Mouse (Mus musculus): ENCODE measurements around the gene Ifi208.
"Not testable (repeated sequence)": the region's sequence is repeated elsewhere in the genome, so short reads cannot be mapped to it uniquely, and the experiment has no call there.

The Ifi208 gene

DNA sequence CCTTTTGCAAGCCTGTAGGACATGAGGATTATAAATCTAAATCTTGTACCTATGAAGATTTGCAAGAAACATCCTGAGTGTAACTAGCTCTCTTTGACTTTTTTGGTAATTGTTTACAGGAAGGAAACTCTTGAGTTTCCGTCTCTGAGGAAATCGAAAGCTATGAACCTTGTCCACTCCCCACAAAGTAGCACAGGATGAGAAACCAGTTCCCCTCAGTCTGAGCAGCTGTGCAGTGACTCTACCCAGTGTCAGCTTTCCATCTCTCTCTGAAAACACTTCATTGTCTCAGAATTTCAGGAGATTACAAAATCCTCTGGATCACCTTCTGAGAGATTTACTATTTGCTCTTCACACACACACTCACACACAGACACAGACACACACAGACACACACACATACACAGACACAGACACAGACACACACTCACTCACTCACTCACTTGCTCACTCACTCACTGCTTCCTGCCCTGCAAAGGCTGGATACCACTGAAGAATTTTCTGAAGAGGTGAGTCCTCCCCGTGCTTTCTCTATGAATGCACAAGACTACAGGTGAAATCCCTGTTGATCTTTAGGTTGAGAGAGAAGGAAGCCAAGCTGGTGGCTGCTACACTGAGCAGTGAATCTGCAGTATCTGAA is at the start of gene Ifi208:
TSS of gene Ifi208 (plus strand) at position 218 of the 640 bp plus-strand sequence.
- in situ Hi-C loops (cut with MseI, MboI): not testable (repeated sequence)

DNA sequence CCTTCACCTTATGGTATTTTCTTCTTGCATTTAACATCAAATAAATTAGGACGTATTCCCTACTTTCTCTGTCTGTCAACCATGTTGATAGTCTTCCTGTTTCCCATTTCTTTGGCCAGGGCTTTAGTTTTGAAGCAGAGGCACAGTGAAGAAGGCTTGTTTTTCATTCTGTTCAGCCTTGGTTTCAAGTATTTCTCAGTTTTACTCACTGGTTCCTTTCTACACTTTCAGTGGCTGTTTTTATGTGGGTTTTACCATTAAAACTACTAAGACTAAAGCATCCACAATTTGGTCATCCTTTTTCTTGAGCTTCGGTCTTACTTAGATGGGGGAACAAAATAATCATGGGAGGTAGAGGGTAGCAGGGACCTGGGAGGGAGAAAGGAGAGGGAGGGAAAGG is 49.4 kb upstream of the Ifi208 start:
- in situ Hi-C loops (cut with MseI, MboI): no loop called here

DNA sequence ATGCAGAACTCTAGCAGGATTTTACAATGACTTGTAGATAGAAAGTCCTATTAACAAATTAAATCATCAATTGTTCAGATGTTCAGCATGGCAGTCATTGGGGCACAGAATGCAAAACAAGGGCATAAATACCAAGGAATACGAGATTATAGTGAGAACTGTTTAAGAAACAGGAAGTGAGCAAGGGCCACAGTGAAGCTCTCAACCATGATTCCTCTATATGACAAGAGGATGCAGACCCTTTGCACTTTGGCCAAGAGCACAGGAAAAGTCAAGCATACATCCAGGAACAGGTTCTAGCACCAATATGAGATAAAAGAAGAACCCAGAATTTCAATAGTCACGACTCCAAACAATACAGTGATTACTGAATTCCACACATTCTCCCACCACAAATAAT is 46.8 kb upstream of the Ifi208 start:
- in situ Hi-C loops (cut with MseI, MboI): no loop called here

DNA sequence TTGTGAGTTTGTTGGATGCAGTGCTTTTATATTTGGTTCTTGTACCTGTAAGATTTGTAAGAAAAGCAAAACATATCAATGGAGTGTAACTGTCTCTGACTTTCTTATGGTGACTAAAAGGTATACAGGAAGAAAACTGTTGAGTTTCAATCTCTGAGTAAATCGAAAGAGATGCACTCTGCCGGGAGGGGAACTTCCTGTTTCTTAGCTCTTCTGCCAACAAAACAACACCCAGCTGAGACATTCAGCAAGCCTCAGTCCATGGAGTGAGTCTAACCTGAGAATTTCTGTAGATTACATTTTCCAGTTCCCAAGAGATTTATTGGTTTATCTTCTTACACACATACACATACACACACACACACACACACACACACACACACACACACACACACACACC is 42.9 kb upstream of the Ifi208 start, which contains the start of gene Ifi209:
TSS of gene Ifi209 (plus strand) at position 296 of the 400 bp plus-strand sequence.
- in situ Hi-C loops (cut with MseI, MboI): not testable (repeated sequence)

DNA sequence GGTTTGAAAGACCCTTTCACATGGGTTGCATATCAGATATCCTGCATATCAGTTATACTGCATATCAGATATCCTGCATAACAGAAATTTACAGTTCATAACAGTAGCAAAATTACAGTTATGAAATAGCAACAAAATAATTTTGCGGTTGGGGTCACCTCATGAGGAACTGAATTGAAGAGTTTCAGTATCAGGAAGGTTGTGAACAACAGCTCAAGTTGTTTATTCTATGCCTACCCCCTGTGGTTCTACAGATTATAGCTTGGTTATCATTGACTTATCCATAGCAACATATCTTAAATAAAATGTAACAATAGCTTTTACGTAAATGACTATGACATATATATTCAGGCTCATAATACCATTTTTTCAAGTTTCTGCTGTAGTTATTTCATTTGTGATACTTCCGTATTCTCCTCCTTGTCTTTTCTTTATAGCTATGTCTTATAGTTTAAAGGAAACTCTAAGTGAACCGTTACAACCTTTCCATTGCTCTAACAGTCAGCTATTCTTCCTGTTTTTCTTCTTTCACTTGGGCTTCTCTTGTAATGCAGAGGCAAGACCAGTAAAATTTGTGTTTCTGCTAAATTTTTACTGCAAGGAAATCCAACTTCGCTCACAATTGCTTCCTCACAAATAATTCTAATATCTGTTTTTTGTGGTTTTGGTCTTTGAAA is 39.4 kb upstream of the Ifi208 start:
- in situ Hi-C loops (cut with MseI, MboI): no loop called here

DNA sequence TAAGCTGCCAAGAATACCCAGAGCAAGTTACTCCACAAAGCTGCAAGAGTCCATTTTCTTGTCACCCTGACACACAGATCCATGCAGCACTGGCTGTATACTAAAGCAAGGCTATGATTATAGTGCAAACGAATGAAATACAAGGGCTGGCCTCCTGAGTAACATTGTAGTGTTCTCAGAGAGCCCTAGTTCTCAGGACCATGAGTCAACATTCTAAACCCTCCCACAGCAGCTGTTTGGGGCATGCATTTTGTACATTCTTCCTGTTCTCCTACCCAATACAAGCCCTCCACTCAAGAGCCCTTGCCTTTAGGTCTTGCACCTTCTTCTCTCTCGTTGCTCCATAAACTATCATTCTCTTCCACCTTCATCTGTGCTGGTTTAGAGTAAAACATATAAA is 28.1 kb upstream of the Ifi208 start:
- in situ Hi-C loops (cut with MseI, MboI): no loop called here

DNA sequence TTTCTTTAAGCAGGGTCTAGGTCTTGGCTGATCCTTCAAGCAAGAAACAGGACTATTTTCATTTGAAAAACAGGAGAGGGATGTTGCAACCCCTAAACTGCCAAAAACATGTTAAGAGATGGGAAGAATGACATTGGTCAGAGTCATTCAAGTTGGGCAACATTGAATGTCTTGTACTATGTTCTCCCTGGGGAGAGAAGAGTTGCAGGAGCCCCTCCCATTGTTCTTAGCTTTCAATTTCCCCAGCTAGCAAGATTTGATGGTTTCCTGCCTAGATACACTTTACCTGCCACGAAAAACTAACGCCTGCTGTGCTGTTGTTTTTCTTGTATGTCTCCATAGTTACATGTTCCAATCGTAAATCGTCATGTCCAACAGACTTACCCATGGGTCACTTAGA is 15.5 kb upstream of the Ifi208 start:
- in situ Hi-C loops (cut with MseI, MboI): no loop called here

DNA sequence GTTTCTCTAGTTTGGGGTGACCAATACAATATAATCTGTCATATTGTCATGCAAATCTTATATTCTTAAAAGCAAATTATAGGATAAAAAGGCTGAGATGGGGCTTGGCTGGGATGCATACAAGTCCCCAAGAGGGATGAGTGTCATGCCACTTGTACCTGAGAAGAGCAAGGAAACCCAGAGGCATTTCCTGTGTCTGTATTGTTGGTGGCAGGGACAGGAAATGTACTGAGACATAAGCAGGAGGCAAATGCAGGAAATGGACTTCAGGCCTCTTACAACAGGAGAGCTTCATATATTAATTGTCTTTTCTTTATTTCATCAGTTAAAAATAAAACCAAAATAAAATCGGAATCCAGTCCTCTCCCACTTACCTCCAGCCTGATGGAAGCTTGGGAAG is 5.1 kb downstream of the Ifi208 start:
- in situ Hi-C loops (cut with MseI, MboI): not testable (repeated sequence)

DNA sequence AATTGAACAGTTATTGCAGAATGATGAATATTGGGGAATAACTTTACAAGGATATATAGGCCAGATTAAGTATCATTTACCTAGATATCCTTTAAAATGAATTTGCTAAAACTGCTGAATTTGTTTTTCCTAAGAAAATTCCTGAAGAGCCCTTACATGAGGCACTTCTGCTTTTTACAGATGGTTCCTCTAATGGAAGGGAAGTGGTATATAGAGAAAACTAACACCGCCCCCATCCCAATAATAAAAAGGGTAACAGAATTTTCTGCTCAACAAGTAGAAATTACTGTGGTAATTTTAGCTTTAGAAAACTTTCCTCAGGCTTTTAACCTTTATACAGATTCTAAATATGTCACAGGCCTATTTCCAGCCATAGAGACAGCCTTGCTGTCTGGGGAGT is 20.8 kb downstream of the Ifi208 start:
- in situ Hi-C loops (cut with MseI, MboI): no loop called here

DNA sequence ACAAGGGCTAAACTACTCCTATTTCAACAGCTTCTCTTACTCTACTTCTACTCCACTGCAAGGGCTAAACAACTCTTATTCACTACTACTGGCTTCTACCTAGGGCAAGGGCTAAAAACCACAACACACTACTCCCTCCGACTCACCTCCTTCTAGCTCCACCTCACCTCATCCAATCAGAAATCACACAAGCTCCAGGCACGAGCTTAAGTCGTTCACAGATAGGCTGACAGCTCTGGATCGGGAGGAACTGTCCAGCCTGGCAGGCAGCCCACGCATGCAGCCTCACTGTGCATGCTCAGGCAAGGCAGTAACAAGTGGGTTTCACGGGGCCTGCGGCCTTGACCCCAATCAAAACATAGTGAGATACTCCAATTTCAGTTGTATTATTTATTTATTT is 59.7 kb downstream of the Ifi208 start:
- in situ Hi-C loops (cut with MseI, MboI): no loop called here

DNA sequence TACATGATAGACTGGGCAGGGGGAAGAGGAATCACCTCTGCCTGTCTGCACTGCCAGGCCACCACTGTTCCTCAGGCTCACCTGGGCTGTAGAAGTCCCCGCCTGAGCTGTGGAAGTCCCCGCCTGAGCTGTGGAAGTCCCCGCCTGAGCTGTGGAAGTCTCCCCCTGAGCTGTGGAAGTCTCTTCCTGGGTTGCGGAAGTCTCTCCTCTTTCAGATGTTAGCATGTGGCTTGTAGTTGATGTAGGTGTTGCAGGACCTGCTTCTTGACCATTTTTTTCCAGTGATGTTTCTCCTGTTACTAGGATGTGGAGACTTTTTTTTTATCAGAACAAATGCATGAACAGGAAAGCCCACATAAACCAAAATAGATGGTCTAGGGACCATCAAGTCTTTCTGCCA is 61.5 kb downstream of the Ifi208 start:
- in situ Hi-C loops (cut with MseI, MboI): not testable (repeated sequence)

DNA sequence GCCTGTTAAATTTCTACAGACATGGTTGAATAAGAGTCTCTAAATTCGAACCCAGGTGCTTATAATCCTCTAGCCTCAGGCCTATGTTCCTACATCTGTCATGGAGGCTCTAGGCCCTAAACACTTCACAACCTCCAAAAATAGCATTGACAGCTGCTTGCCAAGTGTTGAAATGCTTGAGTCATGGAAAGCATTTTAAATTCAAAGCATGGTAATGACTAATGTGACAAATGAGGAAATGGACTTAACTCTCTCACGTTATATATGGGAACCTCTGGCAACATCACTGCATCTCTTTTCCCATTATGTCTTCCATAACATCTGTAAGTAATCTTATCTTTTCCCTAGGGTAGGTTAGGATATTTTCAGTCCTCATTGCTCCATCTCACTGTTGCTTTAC is 63.5 kb downstream of the Ifi208 start:
- in situ Hi-C loops (cut with MseI, MboI): no loop called here

DNA sequence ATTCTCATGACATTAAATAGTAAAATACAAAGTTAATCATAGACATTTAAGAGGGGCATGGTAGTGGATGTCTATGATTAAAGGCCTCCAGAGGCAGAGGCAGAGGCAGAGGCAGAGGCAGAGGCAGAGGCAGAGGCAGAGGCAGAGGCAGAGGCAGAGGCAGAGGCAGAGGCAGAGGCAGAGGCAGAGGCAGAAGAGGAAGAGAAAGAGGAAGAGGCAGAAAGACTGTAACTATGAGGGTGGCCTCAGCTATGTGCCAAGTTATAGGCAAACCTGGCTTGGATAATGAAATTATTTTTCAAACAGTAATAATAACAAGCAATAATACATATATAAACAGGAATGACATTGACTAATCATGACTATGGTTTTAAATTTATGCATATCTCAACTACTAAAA is 67.1 kb downstream of the Ifi208 start:
- in situ Hi-C loops (cut with MseI, MboI): no loop called here

DNA sequence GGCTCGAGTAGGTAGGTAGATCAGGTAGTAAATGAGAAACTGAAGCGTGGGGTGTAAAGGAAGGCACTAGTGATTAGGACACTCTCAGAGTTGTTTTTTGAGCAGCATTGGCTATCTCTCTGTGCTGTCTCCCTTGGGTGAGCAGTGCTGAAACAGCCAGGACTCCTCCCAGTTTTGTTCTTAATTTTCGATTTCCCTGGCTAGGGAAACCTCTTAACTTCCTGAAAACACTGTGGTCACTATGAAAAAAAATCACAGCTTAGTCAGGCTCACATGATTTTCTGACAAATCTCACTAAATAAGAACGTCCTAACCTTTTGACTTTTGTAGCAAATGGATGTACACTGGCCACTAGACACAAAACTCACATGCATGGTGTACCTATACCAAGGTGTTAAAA is 68.2 kb downstream of the Ifi208 start, which contains the start of gene Ifi207:
TSS of gene Ifi207 (minus strand) at position 92 of the 400 bp plus-strand sequence.
- in situ Hi-C loops (cut with MseI, MboI): no loop called here

DNA sequence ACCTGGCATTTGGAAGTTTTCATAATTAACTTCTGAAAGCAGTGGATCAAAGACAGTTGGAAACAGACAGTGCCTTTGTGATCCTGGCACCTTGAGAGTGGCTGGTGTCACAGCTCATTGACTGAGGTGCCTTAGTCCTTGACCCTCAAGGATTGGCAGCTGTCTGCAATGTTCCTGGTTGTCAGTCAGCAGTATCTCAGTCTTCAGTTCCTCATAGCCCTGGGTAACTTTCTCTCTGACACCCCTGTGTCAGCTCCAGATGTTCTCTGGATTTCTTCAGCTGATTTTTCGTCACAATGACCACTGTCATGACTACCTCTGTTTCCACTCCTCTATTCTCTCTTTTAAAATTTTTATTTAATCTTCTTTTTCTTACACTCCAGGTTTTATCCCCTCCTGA is 68.8 kb downstream of the Ifi208 start:
- in situ Hi-C loops (cut with MseI, MboI): no loop called here
